Mouse (Mus musculus) midbrain, embryonic 10.5 days (tissue): Measurements from ENCODE around the gene Leng9. TPM values are rescaled to one million over a fixed set of nuclear protein-coding genes. Genes with fewer than 3 reads are reported as not detected.

Experiments
- DNase-seq: peaks from one replicate; pipeline ENCODE4 v3.0.0-alpha.2; 2017; ENCODE audit warnings: low spot score
- H3K27ac ChIP-seq: fragments of 300-500 bp; sonication (generic); replicated peaks from 2 replicates; pipeline ENCODE4 v1.5.1; 2016; ENCODE audit warnings: mild to moderate bottlenecking
- H3K27me3 ChIP-seq: fragments of 300-500 bp; sonication (generic); 2 replicates; pipeline ENCODE4 v1.6.1; 2016; ENCODE audit warnings: low read depth, mild to moderate bottlenecking; ENCODE audit not compliant: poor library complexity, severe bottlenecking
- H3K36me3 ChIP-seq: fragments of 300-500 bp; sonication (generic); 2 replicates; pipeline ENCODE4 v1.6.1; 2016; ENCODE audit warnings: mild to moderate bottlenecking, moderate library complexity
- H3K4me1 ChIP-seq: fragments of 300-500 bp; sonication (generic); 2 replicates; pipeline ENCODE4 v1.6.1; 2016
- H3K4me3 ChIP-seq: fragments of 300-500 bp; sonication (generic); 2 replicates; pipeline ENCODE4 v1.5.1; 2016; ENCODE audit warnings: mild to moderate bottlenecking, moderate library complexity
- H3K9me3 ChIP-seq: fragments of 300-500 bp; sonication (generic); replicated peaks from 2 replicates; pipeline ENCODE4 v1.6.1; 2016; ENCODE audit warnings: mild to moderate bottlenecking
- WGBS: fragments of 180-500 bp; shearing (Covaris S2); methylation state at CpG from one replicate; pipeline ENCODE4 v1.1.7; 2016; 5-methylcytosine and 5-hydroxymethylcytosine counted together
- polyA plus RNA-seq: library from polyadenylated mRNA; unstranded; fragments of >200 nt; fragmentation: Nextera tagmentation; extraction: Ambion mirVana; gene quantifications from 2 replicates; pipeline ENCODE4 v1.2.1, GENCODE M21; 2016

The Leng9 gene
- polyA plus RNA-seq, 1 experiment from 2014 or later = 1.4 TPM

- H3K27me3 ChIP-seq = peaks cover 35% of the 10 kb centered on the region
- H3K4me3 ChIP-seq = peak overlapping the region; percentile 80
- no peaks in the 10 kb centered on the region; the same call in 1 of the 2 replicates for H3K9me3 ChIP-seq
- peak; percentile 72 for DNase-seq
- WGBS = under 1% methylated on average over 64 of the region's 64 CpGs
- H3K36me3 ChIP-seq = peaks cover 43% of the 10 kb centered on the region
- H3K27ac ChIP-seq = peak overlapping the region; percentile 85
- peaks cover 31% of the 10 kb centered on the region for H3K4me1 ChIP-seq
Measured at GRCm38 (mm10) chr7:4149209-4150054, 742 bp downstream of the Leng9 start.

GRCm38 (mm10) chr7:4148341-4149208 lies 1.6 kb downstream of the Leng9 start:
- Histone ChIP-seq H3K27me3 (peaks cover 35% of the 10 kb centered on the region), H3K27ac (peak overlapping the region; percentile 85), H3K36me3 (peaks cover 51% of the 10 kb centered on the region), H3K4me3 (peak overlapping the region; percentile 80), H3K9me3 (no peaks in the 10 kb centered on the region; the same call in 1 of the 2 replicates), H3K4me1 (peaks cover 31% of the 10 kb centered on the region)
- no peak for DNase-seq
- WGBS = 29% methylated on average over 18 of the region's 18 CpGs

- Histone ChIP-seq H3K9me3 (no peaks in the 10 kb centered on the region; the same call in 1 of the 2 replicates), H3K4me3 (0 out of 2 replicates have a peak overlapping the region, but pooled peaks have one; percentile 80), H3K27me3 (peaks cover 30% of the 10 kb centered on the region), H3K4me1 (peaks cover 31% of the 10 kb centered on the region), H3K36me3 (peaks cover 59% of the 10 kb centered on the region), H3K27ac (no peak overlapping the region)
- no peak for DNase-seq
- WGBS = 93% methylated on average over 4 of the region's 4 CpGs
Measured at GRCm38 (mm10) chr7:4147836-4148235, 2.3 kb downstream of the Leng9 start.

- Histone ChIP-seq H3K4me1 (peaks cover 31% of the 10 kb centered on the region), H3K27me3 (peaks cover 25% of the 10 kb centered on the region), H3K27ac (no peak overlapping the region), H3K36me3 (peaks cover 63% of the 10 kb centered on the region), H3K4me3 (no peak overlapping the region), H3K9me3 (no peaks in the 10 kb centered on the region; the same call in 1 of the 2 replicates)
- no peak for DNase-seq
- 92% methylated on average over 19 of the region's 20 CpGs for WGBS
Measured at GRCm38 (mm10) chr7:4147371-4147770, 2.8 kb downstream of the Leng9 start.

- peaks cover 17% of the 10 kb centered on the region for H3K27me3 ChIP-seq
- 97% methylated on average over 23 of the region's 23 CpGs for WGBS
- H3K36me3 ChIP-seq = peaks cover 72% of the 10 kb centered on the region
- peaks cover 30% of the 10 kb centered on the region for H3K4me1 ChIP-seq
- H3K27ac ChIP-seq = no peak overlapping the region
- H3K4me3 ChIP-seq = no peak overlapping the region
- no peaks in the 10 kb centered on the region; the same call in 1 of the 2 replicates for H3K9me3 ChIP-seq
- DNase-seq = no peak
Measured at GRCm38 (mm10) chr7:4146241-4147180, 3.7 kb downstream of the Leng9 start.

GRCm38 (mm10) chr7:4145552-4146190 lies 4.5 kb downstream of the Leng9 start:
- no peak for DNase-seq
- 79% methylated on average over 6 of the region's 6 CpGs for WGBS
- Histone ChIP-seq H3K4me1 (peaks cover 22% of the 10 kb centered on the region), H3K27me3 (peaks cover 8% of the 10 kb centered on the region), H3K9me3 (no peaks in the 10 kb centered on the region; the same call in 1 of the 2 replicates), H3K36me3 (peaks cover 80% of the 10 kb centered on the region), H3K4me3 (no peak overlapping the region), H3K27ac (no peak overlapping the region)

GRCm38 (mm10) chr7:4144766-4145551 lies 5.2 kb downstream of the Leng9 start:
- no peak for DNase-seq
- H3K36me3 ChIP-seq = peaks cover 88% of the 10 kb centered on the region

GRCm38 (mm10) chr7:4144046-4144445 lies 6.1 kb downstream of the Leng9 start:
- no peaks in the 10 kb centered on the region; the same call in 1 of the 2 replicates for H3K9me3 ChIP-seq
- no peak for DNase-seq
- peaks cover 11% of the 10 kb centered on the region for H3K4me1 ChIP-seq
- H3K36me3 ChIP-seq = peaks cover 97% of the 10 kb centered on the region
- H3K27ac ChIP-seq = no peak overlapping the region
- no peaks in the 10 kb centered on the region for H3K27me3 ChIP-seq
- 95% methylated on average over 13 of the region's 13 CpGs for WGBS
- no peak overlapping the region for H3K4me3 ChIP-seq

More at GRCm38 (mm10) chr7:4144766-4145551, 5.2 kb downstream of the Leng9 start:
- WGBS = 97% methylated on average over 20 of the region's 20 CpGs
- Histone ChIP-seq H3K4me1 (peaks cover 15% of the 10 kb centered on the region), H3K9me3 (no peaks in the 10 kb centered on the region; the same call in 1 of the 2 replicates), H3K27ac (no peak overlapping the region), H3K27me3 (peaks cover 1% of the 10 kb centered on the region), H3K4me3 (no peak overlapping the region)

GRCm38 (mm10) chr7:4143506-4143905 lies 6.7 kb downstream of the Leng9 start:
- Histone ChIP-seq H3K27me3 (no peaks in the 10 kb centered on the region), H3K4me1 (peaks cover 9% of the 10 kb centered on the region), H3K4me3 (no peak overlapping the region), H3K27ac (no peak overlapping the region), H3K9me3 (no peaks in the 10 kb centered on the region; the same call in 1 of the 2 replicates), H3K36me3 (peaks cover 100% of the 10 kb centered on the region)
- no peak for DNase-seq
- WGBS = 98% methylated on average over 19 of the region's 19 CpGs

- Histone ChIP-seq H3K4me1 (peaks cover 9% of the 10 kb centered on the region), H3K27me3 (no peaks in the 10 kb centered on the region), H3K27ac (no peak overlapping the region), H3K36me3 (peaks cover 100% of the 10 kb centered on the region), H3K9me3 (no peaks in the 10 kb centered on the region; the same call in 1 of the 2 replicates), H3K4me3 (no peak overlapping the region)
- DNase-seq = no peak
- 96% methylated on average over 10 of the region's 10 CpGs for WGBS
Measured at GRCm38 (mm10) chr7:4142796-4143445, 7.3 kb downstream of the Leng9 start.
